Mouse (Mus musculus) right cerebral cortex, postnatal 4 days (tissue): ENCODE results near the gene St6galnac5.
A peak's percentile ranks its signal among the peaks of the same experiment; 100 is the strongest.

Experiments used
- DNase-seq: peaks from one replicate; pipeline ENCODE4 v3.0.0-alpha.2; 2022

St6galnac5 gene

DNA sequence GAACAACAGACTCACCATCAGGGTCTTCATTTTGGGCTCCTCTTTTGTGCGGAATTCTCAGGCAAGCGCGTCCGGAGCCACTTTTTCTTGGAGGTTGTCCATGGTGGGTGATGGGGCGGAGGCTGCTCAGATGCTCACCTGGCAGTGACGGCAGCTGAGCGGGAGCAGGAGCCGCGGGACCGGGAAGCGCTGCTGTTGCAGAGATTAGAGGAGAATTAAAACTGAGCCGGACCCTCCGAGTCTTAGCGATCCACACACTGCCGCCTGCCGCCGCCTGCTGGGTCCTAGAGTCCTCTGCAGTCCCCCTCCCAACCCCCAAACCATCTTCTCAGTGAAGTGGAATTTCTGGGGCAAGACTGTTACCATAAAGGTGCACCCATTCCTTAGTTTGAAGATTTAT lies at the start of gene St6galnac5:
Gene St6galnac5, minus strand, starts transcription at position 259 of the 400 bp plus-strand sequence.
- DNase-seq, result peak; percentile 63

DNA sequence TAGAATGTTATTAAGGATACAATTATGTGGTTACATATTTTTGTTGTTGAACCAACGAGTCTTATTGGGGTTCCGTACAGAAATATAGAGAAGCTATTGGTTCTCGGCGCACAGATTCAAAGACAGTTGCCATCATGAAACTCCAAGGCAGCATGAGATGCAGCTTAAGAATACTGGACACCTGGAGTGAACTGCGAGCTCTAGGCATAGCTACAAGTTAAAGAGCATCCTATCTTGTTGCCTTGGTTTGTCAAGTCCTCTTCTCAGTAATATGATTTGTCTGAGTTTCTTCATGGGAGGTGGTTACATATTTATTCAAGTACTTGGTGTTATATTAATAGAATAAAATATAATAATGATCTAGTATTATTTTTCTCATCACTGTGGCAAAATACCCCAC lies 48.7 kb upstream of the St6galnac5 start:
- no peak for DNase-seq

GRCm38 (mm10) chr3:153024016-153024415 lies 42.0 kb upstream of the St6galnac5 start:
- DNase-seq, result no peak

DNA sequence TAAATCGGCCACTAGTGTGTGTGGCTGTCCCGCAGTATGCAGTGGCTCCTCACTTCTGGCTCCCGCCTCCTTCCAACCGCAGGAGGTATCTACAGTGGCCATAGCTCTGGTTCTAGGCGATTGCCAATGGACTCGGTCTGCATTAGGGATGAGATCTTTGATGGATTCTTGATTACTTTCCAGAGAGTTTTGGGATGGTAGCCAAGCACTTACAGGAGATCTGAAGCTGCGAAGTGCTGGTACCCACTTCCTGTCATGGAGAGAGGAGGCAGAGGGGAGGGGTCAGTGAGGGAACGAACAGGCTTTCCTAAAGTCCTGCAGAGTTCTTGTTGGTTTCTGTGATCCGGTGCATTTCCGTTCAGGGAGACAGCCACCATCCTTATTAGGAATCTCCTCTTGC lies 36.0 kb upstream of the St6galnac5 start:
- DNase-seq, result no peak

DNA sequence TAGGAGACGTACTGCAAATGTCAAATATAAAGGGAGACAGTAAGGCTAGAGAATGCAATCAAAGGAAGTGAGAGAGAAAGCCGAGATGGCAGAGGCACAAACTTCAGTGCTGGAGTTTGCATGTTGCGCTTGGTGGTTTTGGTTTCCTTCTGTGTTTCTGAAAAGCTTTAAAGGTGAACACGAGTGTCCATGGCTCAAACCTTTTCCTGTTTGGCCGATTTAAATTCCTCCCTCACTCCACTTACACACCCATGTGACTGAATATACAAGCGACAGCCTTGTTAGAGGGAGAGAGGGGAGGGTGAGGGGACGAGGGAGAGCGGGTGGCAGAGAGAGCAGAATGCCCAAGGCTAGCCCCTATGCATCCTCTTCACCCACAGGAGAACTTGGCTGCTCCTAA lies 34.3 kb upstream of the St6galnac5 start:
- DNase-seq, result no peak

GRCm38 (mm10) chr3:153006893-153007292 lies 24.8 kb upstream of the St6galnac5 start:
- DNase-seq, result no peak

DNA sequence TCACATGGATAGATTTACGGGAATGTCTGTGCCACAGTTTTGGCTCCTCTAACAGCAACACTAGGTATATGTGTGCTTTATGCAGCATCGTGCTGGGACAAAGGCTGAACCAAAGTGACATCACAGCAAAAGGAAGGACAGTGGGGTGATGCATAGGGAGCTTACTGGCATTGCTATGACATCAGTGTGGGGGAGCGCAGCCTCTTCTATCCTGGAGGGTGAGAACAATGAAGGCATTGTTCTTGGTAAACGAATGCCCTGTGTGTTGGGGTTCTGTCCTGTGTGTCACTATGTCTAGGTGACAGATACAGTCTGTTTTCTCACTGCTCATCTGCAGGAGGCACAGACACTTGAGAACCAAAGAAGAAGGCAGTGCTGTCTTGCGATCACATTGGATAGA lies 16.9 kb upstream of the St6galnac5 start:
- no peak for DNase-seq

DNA sequence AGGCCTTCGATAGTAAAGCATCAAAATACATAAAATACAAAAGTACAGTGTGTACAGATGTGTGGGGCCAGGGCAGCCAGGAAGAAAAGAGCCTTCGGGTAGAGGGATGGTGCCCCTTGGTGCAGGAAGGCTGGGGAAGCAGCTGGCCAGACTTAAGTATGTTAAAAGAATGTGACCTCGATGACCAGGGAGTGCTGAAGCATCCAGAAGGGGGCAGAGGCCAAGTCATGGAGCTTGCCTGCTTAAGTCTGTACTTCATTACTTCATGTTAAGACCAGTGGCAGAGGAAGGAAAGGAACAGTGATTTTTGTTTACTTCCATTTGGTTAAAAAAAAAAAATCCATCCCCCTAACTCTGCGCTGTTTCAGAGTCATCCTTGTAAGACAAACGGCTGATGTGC lies 16.1 kb upstream of the St6galnac5 start:
- DNase-seq, result no peak

- DNase-seq, result no peak
These were observed 11.6 kb upstream of the St6galnac5 start for GRCm38 (mm10) chr3:152993608-152994007.

DNA sequence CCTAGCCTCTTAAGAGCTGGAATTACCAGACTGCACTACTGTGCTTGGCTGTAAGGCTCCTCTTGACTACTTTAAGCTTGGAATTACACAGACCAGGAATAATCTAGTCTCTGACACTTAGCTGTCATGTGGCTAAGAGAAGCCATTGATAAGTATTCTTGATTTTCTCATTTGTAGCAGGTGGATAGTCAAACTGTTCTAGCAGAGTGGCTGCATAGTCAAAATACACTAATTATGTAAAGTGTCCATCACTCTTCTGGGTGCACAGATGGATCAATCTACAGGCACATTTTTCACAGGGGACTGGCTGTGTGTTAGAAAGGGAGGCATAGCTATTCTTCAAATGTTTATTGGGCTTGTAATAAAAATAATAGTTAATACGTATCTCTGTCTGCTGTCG lies 8.7 kb upstream of the St6galnac5 start:
- DNase-seq, result no peak

DNA sequence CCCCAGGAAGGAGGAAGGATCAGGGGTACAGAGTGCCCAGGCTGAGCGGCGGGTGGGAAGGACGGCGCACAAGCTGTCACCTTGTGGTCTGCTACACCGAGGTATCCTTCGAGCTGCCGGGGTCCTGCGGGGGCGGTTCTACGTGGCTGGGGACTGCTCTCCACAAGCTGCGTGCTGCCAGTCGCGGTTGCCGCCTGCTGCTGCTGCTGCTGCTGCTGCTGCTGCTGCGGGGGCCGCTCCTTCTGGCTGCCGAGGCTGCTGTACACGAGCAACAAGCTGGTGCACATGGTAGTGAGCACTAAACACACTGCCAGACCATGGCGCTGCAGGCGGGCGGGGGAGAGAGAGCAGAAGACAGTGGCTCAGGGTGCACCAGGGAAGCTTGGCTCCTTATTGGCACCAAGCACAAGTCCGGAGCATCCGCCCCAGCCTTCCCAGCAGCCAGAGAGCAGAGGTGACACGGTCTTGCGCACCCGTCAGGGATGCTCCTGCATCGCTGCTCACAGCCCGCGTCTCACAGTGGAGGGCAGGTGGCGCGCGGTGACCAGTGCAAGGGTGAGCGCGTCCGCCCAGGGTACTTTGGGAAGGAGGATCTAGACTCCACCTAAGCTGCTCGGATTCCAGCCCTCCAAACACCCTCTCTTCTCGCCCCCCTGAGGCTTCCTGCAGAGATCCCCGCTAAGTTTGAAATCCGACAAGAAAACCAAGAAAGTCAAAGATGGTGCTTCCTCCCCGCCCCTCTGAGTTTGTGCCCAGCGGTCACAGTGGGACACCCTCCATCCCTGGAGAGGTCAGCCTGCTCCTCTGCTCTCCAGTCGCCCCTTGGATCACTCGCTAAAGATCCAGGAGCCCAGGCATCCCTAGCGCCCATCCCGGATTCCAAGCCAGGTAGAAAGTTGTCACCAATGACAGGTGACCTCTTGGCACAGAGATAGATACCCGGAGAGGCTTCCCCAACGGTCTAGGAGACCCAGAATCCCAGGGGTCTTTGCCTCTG lies 770 bp downstream of the St6galnac5 start:
- peak; percentile 55 for DNase-seq

GRCm38 (mm10) chr3:152980431-152980830 lies 1.6 kb downstream of the St6galnac5 start:
- DNase-seq, result no peak

DNA sequence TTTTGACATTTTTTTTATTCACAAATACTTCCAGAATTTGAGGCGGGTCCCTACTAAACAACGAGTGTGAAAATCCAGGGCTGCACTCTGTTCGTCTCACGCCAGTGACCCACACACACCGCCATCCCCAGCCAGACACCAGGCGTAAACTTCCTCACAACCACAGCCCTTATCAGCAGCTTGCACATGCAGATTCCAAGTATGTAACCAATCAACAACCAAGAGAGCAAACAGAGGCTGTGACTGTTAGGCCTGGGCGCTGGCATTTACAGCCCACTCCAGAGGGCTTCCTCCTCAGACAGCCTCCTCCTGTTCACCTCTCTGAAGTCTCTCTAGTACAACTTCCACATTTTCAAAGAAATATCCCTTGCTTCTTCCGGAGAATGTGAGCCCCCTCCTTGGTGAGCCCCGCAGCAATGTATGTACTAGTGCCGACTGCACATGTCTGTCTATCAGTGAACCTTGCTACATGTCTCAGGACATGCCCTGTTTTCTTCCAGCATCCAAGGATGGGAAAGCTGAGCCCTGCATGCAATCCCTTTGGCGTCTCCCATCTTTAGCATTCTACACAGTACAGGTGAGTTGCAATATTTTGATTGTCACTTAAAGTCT lies 2.5 kb downstream of the St6galnac5 start:
- no peak for DNase-seq

GRCm38 (mm10) chr3:152971373-152971772 lies 10.7 kb downstream of the St6galnac5 start:
- no peak for DNase-seq

GRCm38 (mm10) chr3:152969774-152970347 lies 12.2 kb downstream of the St6galnac5 start:
- DNase-seq, result no peak

DNA sequence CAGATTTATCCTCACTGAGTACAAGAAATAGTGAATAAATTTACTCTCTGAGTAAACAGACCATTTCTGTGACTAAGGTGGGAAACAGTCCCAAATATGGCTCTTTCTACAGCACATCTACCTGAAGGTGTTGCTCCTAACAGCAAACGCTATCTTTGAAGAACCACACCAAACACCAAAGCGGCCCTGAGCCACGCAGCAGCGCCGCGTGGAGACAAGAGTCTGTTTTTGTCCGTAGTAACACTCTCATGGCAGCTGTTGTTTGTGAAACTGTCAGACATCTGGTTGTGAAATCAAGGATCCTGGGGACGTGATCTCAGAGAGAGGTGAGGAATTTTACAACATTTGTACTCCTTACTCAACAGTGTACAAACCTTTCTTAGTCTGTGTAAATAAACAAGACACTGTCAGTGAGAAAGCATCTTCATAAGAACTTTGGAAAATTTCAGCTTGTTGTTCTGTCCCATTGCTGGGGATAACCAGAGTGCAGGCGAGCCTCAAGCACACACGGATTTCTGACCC lies 20.1 kb downstream of the St6galnac5 start:
- no peak for DNase-seq

GRCm38 (mm10) chr3:152958358-152959150 lies 23.5 kb downstream of the St6galnac5 start:
- peak; percentile 60 for DNase-seq

GRCm38 (mm10) chr3:152956771-152957170 lies 25.3 kb downstream of the St6galnac5 start:
- DNase-seq, result no peak

GRCm38 (mm10) chr3:152956038-152956437 lies 26.0 kb downstream of the St6galnac5 start:
- no peak for DNase-seq

- no peak for DNase-seq
These were observed 30.2 kb downstream of the St6galnac5 start for GRCm38 (mm10) chr3:152951634-152952545.

DNA sequence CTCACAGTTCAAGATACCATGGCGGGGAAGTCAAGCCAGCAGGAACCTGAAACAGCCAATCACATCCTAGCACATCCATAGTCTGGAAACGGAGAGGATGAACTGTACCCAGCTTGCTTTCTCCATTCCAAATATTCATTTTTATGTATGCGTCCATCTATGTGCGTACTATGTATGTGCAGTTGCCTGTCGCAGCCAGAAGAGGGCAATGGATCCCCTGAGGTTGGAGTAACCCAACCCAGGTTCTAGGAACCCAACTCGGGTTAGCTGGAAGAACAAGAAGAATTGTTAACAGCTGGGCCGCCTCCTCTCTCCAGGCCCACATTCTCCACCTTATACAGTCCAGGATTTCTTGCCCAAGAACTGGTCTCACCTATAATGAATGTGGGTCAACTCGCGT lies 31.1 kb downstream of the St6galnac5 start:
- DNase-seq, result no peak

- DNase-seq, result no peak
These were observed 31.7 kb downstream of the St6galnac5 start for GRCm38 (mm10) chr3:152950299-152950698.
